Mouse (Mus musculus): ENCODE data around the gene Med22. TPM values are rescaled to one million over a fixed set of nuclear protein-coding genes. Genes with fewer than 3 reads are reported as not detected.

Med22 gene
- 43.0 and 43.9 TPM in 2 replicates for polyA plus RNA-seq (2021; fragmentation: Nextera tagmentation)
- long read RNA-seq, experiment 1, transcript Med22-201 (4 exons, 973 nt), result major isoform, 42 of 51 reads
- long read RNA-seq, experiment 1, transcript Med22-202 (3 exons, 3,506 nt), result minor isoform, 5 of 51 reads
- long read RNA-seq, experiment 1, partial matches to known transcripts, result 1 of 51 reads
- long read RNA-seq, experiment 1, other reads (novel, unspliced or antisense), result 3 of 51 reads
- long read RNA-seq, experiment 2, transcript Med22-202 (3 exons, 3,506 nt), result minor isoform, 10 of 149 reads
- long read RNA-seq, experiment 2, transcript Med22-201 (4 exons, 973 nt), result major isoform, 134 of 149 reads
- long read RNA-seq, experiment 2, partial matches to known transcripts, result 1 of 149 reads
- long read RNA-seq, experiment 2, other reads (novel, unspliced or antisense), result 4 of 149 reads

DNA sequence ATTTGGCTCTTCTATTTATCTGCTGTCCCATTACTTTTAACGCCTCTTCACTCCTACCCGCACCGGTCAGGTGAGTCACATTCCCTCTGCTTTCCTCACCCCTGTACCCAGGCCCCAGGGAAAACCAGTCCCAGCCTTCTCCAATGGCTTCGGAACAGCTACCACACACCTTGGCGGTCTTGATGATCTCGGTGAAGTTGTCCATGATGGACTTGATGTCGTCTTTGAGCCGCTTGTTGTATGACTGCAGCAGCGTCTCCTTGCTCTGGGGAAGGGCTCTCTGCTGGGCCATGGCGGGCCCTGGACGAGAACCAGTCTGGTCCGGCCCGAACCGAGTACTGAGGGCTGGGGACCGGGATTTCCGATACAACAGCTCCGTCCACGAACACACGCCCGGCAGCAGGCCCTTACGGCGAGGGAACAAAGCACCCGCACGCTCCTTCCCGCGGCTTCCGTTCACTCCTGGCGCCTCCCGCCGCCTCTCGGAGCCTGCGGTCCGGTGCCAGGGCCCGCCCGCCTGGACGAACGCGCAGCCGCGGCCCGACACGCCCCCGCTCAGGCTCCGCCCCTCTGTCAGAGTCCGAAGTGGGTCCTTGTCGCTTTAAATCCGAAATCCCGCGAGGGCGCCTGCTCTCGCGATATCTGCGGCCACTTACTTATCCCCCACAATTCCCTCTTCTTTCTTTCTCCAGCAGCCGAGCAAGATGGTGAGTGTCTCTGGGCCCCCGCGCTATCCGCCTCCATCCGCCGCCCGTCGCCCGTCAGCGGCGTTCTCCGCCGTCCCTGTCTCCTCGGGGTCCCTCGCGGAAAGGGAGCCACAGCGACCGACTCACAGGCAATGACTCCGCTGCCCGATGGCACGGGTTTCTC lies at the start of gene Med22, which contains the start of gene Rpl7a:
Gene Med22, minus strand, starts transcription at position 554 of the 870 bp plus-strand sequence.
Gene Rpl7a, plus strand, starts transcription at position 641 of the 870 bp plus-strand sequence.

DNA sequence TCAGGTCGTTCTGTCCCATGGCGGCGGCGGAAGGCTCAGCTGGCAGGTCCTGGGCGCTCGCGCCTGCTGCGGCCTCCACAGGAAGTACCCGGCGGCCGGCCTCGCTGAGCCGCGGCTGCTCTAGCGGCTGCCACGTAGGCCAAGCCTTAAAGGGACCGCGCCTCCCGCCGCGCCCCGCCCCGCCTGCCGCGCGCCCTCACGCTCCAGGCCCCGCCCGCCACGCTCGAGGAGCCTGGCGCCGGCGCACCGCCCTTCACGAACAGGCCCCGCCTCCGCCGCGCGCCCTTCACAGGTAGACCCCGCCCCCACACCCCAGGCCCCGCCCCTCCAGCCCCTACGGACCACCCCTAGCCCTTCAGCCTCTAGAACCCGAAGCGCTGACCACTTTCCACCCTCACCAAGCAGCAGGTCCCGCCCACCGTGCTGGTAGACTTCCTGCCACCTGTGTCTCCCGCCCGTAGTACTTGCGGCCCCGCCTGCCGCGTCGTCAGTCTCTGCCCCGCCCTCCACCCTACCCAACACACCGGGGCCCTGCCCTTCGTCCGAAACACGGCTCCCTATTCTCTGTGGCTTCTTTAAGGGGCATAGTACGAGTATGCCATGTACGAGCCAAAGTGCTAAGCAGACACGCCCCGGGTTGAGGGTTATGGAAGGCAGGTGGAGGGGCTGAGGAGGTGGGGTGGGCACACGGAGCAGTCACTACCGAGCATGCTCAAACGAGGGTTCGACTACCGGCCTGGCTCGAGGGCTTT lies 23.0 kb upstream of the Med22 start, which contains the start of the genes Surf4 and Stkld1:
Gene Surf4, minus strand, starts transcription at position 625 of the 752 bp plus-strand sequence.
Gene Stkld1, plus strand, starts transcription at position 744 of the 752 bp plus-strand sequence.

DNA sequence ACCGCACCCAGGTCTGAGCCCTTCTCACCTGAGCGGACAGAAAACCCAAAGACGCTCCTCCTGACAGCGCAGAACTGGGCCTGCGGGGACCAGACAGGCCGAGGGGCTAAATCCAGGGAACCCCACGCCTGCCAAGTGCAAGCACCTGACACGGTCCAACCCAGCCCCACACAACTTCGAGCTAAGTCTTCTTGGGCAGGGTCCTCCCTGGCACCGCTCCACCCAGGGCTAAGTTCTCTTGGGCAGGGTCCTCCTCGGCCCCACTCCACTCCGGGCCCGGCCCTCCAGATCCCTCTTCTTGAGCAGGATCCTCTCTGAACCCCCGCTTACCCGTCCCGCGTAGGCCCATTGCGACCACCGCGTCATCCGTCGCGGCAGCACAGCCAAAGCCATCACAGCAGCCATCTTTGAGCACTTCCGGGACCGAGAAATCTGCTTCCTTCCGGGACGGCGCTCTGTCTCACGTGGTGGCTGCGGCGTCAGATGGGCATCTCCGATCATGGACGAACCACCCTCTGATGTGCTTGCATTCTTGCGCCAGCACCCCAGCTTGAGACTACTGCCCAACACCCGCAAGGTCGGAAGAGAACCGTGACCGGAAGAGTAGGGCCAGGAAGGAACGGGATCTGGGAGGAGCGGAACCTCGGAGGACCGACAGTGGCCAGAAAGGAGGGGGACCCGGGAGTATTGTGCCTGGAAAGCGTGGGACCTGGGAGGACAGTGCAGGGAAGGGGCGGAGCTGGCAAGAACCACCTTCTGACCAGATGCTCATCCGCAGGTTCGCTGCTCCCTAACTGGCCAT lies 5.7 kb upstream of the Med22 start, which contains the start of the genes Surf2 and Surf1:
Gene Surf2, plus strand, starts transcription at position 441 of the 802 bp plus-strand sequence.
Gene Surf1, minus strand, starts transcription at position 604 of the 802 bp plus-strand sequence.

DNA sequence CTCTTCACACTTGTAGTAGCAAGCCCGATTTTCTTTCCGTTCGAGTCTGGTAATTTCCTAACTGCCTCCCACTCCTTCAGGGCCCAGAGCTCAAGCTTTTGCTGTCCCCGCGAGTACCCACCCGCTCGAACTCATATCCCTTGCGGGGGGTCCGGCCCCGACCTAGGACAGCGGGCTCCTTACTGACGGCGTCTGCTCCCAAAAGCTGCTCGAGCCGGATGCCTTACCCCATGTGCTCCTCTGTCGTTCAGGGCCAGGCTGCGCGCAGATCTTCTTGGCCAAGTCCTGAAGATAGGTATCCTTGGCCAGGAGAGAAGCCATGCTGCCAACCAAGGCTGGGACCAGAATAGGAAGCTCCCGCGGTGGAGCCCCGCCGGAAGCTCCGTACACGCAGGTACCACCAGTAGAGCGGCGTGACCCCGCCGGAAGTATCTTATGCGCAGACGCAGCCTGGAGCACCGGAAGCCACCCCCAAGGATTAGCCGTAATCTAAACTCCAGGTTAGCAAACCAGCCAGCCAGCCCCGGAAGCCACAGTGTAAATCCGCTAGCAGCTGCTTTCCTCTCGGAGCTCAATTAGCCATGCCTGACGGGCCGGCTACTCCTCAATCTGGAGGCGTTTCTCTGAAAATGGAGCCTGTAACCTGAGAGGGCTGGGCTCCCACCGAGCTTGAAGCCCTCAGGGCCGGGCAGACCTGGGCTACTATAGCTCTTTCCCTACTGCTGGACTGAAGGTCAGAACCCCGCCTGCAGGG lies 7.8 kb downstream of the Med22 start, which contains the start of gene Surf6:
Gene Surf6, minus strand, starts transcription at position 413 of the 754 bp plus-strand sequence.

DNA sequence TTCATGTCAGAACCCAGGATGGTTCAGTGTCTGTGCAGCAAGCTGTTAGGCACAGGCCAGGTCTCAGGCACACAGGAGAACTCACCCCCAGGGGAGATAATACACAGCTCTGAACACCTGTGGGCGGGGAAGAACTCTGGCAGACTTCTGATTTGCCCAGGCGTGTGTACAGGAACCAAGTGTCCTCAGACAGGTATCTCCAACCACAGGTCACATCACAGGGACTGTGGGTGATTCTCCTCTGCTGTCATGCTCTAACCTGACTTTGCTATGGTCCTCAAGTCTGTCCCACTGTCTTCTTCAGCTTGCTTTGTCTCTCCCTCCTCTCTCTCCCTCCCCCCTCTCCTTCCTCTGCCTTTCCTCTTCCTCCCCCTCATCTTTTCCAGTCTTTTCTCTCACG lies 45.6 kb downstream of the Med22 start, which contains the start of gene Abo:
Gene Abo, minus strand, starts transcription at position 101 of the 400 bp plus-strand sequence.

Other genes starting within 250 kb of the Med22 start
- not detected in 2 replicates for gene Lcn4, start 239.4 kb downstream of the Med22 start, polyA plus RNA-seq (2021; fragmentation: Nextera tagmentation)
- not detected in 2 replicates for gene Abo, start 45.7 kb downstream of the Med22 start, polyA plus RNA-seq (2021; fragmentation: Nextera tagmentation)
- 5.4 and 5.9 TPM in 2 replicates for gene Surf6, start 7.8 kb downstream of the Med22 start, polyA plus RNA-seq (2021; fragmentation: Nextera tagmentation)
- gene Rpl7a, start 87 bp upstream of the Med22 start, polyA plus RNA-seq (2021; fragmentation: Nextera tagmentation), result 298 and 299 TPM in 2 replicates
- gene Surf2, start 5.7 kb upstream of the Med22 start, polyA plus RNA-seq (2021; fragmentation: Nextera tagmentation), result 30.0 and 31.6 TPM in 2 replicates
- 150 and 152 TPM in 2 replicates for gene Surf1, start 5.9 kb upstream of the Med22 start, polyA plus RNA-seq (2021; fragmentation: Nextera tagmentation)
- 90.1 and 99.9 TPM in 2 replicates for gene Surf4, start 23.3 kb upstream of the Med22 start, polyA plus RNA-seq (2021; fragmentation: Nextera tagmentation)
- 0.06 and 0.18 TPM in 2 replicates for gene Stkld1, start 23.4 kb upstream of the Med22 start, polyA plus RNA-seq (2021; fragmentation: Nextera tagmentation)
- gene Rexo4, start 53.7 kb upstream of the Med22 start, polyA plus RNA-seq (2021; fragmentation: Nextera tagmentation), result 33.3 and 35.0 TPM in 2 replicates
- 5.7 and 6.0 TPM in 2 replicates for gene Adamts13, start 62.7 kb upstream of the Med22 start, polyA plus RNA-seq (2021; fragmentation: Nextera tagmentation)
- gene Cacfd1, start 99.2 kb upstream of the Med22 start, polyA plus RNA-seq (2021; fragmentation: Nextera tagmentation), result 51.1 and 52.4 TPM in 2 replicates
- gene Slc2a6, start 117.3 kb upstream of the Med22 start, polyA plus RNA-seq (2021; fragmentation: Nextera tagmentation), result 31.6 and 33.9 TPM in 2 replicates
- gene Mymk, start 161.5 kb upstream of the Med22 start, polyA plus RNA-seq (2021; fragmentation: Nextera tagmentation), result 0.36 and 0.45 TPM in 2 replicates
- 22.4 and 24.9 TPM in 2 replicates for gene Adamtsl2, start 168.7 kb upstream of the Med22 start, polyA plus RNA-seq (2021; fragmentation: Nextera tagmentation)
- gene Fam163b, start 231.8 kb upstream of the Med22 start, polyA plus RNA-seq (2021; fragmentation: Nextera tagmentation), result 113 and 150 TPM in 2 replicates